Mouse (Mus musculus) ES-CJ7 (cell line): ENCODE measurements around the gene Tbl1xr1.

Source experiments
- DNase-seq: peaks from one replicate; pipeline ENCODE4 v3.0.0; 2011; ENCODE audit warnings: low read depth, low spot score

Gene Tbl1xr1

GRCm38 (mm10) chr3:22090431-22091265 lies 14.2 kb downstream of the Tbl1xr1 start:
- no peak for DNase-seq

- DNase-seq, result no peak
Observed at GRCm38 (mm10) chr3:22091266-22091550, 14.8 kb downstream of the Tbl1xr1 start.

- no peak for DNase-seq
Observed at GRCm38 (mm10) chr3:22091681-22092080, 15.2 kb downstream of the Tbl1xr1 start.

GRCm38 (mm10) chr3:22092784-22093183 lies 16.3 kb downstream of the Tbl1xr1 start:
- no peak for DNase-seq

DNA sequence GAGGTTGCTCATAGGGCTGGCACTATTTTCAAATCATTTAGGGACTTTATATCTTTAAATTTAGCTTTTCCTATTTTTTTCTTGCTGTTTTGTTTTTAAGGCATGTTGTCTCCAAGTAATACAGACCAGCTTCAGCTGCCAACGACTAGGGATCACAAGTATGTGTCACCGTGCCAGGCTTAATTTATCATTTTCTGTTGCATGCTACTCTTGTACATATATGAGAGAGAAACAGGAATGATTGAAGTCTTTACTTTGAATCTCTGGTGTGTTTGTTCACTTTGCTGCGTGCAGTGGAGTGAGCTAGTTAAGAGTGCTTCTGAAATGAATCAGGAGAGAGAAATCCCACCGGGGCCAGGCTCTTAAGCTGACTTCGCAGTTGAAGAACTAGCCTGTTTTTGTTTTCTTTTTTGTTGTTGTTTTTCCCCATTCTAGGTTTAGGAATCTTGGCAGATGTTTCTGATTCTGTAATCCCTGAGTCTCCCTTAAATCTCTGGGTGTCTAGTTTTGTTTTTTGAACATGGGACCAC lies 27.6 kb downstream of the Tbl1xr1 start:
- DNase-seq, result no peak

DNA sequence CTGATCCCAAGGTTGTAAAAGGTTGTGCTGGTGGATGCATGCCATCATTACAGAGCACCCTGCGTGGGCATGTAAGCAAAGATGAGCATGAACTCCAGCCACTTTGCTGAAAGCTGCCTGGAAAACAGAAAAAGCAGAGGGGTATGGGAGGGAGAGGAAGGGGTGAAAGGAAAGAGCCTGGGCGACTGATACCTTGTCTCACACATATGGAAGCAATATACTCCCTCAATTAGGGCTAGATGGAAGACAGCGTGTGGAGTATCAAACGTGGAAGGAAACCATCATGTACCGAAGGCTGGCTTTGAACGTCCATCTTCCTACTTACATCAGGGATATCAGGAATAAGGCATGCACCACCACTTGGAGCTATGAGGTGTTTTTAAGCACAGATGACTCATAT lies 29.0 kb downstream of the Tbl1xr1 start:
- no peak for DNase-seq

DNA sequence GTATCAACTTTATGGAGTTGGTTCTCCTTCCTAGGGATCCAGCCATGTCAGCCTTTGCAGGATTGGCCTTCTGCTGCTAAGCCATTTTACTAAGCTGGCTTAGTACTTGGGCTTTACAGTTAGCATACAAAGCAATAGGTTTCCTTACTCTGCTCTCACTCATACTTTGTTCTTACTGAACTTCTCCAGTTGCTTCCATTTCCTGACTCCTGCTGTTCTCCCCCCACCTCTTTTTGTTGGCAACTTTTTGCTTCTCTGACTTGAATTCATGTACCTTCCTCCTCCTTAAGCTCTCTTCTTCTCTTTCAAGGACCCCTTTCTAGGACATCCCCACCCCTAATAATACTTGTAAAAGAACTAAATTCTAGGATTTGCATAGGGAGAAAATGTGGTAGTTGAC lies 31.6 kb downstream of the Tbl1xr1 start:
- DNase-seq, result peak; percentile 52

DNA sequence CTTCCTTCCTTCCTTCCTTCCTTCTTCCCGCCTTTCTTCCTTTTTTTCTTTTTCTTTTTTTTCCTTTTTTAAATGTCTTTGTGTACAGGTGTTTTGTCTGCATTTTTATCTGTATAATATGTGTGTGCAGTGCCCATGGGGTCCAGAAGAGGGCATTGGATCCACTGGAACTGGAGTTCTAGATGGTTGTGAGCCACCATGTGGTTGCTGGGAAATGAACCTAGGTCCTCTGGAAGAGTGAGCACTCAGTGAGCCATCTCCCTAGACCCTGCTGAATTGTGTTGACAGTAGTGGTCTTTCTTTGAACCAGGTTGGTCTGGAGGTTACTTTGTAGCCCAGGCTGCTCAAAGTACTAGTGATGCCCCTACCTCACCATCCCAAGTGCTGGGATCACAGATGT lies 33.2 kb downstream of the Tbl1xr1 start:
- peak; percentile 65 for DNase-seq

DNA sequence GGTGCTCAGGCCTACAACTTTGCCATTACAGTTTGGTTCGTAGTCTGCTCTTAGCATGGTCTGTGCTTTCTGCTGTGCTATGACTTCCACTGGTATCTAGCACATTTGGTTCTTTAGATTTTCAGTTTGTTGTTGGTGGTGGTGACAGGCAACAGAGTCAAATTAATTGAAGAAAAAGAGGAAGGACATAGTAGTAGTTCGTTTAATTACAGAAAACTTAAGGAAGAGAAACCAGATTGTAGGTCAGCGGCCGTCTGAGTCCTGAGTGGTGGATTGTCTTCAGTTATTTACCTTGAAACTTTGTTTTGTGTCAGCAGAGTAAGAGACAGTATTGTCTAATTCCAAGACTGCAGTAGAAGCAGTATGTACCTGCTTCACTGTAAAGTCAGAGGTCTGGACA lies 37.3 kb downstream of the Tbl1xr1 start:
- no peak for DNase-seq

- no peak for DNase-seq
Observed at GRCm38 (mm10) chr3:22115221-22115620, 38.8 kb downstream of the Tbl1xr1 start.

GRCm38 (mm10) chr3:22115678-22116077 lies 39.2 kb downstream of the Tbl1xr1 start:
- DNase-seq, result no peak

GRCm38 (mm10) chr3:22116188-22116587 lies 39.7 kb downstream of the Tbl1xr1 start:
- DNase-seq, result no peak

DNA sequence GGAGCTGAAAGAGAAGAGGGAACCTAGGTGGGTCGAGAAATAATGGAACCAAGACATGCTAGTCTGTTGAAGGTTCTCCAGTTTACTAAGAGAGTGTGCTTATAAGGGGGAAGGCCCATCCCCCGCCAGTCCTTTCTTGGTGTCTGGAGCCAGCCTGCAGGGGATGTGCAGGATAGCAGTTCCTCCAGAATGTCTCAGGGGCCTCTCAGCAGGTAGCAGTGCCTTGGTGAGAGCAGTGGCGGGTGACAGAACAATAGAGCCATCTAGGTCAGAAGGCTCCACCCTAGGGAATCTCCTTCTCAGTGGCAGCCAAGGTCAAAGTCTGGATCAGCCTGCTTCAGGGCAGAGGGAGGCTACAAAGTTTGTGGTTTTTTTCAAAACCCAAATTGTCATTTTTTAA lies 45.3 kb downstream of the Tbl1xr1 start:
- peak; percentile 98 for DNase-seq

GRCm38 (mm10) chr3:22123145-22123544 lies 46.7 kb downstream of the Tbl1xr1 start:
- DNase-seq, result no peak

- DNase-seq, result no peak
Observed at GRCm38 (mm10) chr3:22126251-22126826, 49.9 kb downstream of the Tbl1xr1 start.

DNA sequence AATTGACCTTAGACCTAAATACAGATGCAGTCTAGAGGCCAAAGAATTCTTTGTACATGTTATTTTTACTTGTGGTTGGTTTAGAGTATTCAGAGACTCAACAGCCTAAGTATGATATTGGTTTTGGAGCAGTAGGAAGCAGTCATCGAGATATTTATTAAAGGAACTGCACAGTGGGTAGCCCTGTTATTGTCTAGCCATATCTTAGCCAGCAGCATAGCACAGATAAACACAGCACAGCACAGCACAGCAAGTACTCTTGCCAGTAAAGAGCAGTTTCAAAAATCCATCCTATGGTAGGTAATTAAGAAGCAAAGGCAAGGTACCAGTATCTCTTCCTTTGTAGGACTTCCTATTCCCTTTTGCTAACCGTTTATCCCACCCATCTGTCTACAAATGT lies 54.8 kb downstream of the Tbl1xr1 start:
- DNase-seq, result no peak

GRCm38 (mm10) chr3:22133626-22134025 lies 57.2 kb downstream of the Tbl1xr1 start:
- DNase-seq, result no peak

- no peak for DNase-seq
Observed at GRCm38 (mm10) chr3:22137793-22138579, 61.5 kb downstream of the Tbl1xr1 start.

DNA sequence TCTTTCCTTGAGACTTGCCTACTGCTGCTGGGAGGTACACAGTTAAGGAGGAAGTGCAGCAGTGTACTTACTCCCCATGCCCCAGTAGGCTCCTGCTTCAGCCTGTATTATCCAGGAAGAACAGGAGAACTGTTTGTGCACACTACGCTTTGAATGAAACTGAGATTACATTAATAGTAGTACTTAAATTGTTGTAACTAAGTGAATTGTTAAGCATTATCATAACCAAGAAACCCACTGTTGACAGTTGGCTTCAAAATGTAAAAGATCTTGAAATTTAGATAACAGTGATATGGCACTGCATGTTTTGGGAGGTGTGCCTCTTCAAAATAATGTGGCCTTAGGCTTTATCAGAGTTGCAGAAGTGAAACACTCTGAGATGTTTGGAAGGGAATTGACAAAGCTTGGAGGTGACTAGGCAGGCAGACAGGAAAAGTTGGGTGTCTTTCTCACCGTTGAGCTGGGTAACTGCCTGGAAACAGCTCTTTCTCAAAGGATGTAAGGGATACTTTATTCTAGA lies 62.2 kb downstream of the Tbl1xr1 start:
- DNase-seq, result no peak

- no peak for DNase-seq
Observed at GRCm38 (mm10) chr3:22140111-22140658, 63.7 kb downstream of the Tbl1xr1 start.

- no peak for DNase-seq
Observed at GRCm38 (mm10) chr3:22141984-22142719, 65.7 kb downstream of the Tbl1xr1 start.
